Mouse (Mus musculus) embryo, embryonic 11 days (tissue): ENCODE measurements around the gene Fam169b.

ENCODE experiments used
- DNase-seq: peaks from one replicate; pipeline ENCODE4 v3.0.0-alpha.2; 2015

Gene Fam169b

GRCm38 (mm10) chr7:68320078-68320810, 46.6 kb downstream of the Fam169b start:
- DNase-seq: no peak

GRCm38 (mm10) chr7:68323051-68323450, 49.4 kb downstream of the Fam169b start:
- no peak for DNase-seq

- DNase-seq: no peak
These were observed 52.6 kb downstream of the Fam169b start for GRCm38 (mm10) chr7:68326190-68326722.

- no peak for DNase-seq
These were observed 55.4 kb downstream of the Fam169b start for GRCm38 (mm10) chr7:68329000-68329399.

GRCm38 (mm10) chr7:68332799-68333198, 59.2 kb downstream of the Fam169b start:
- no peak for DNase-seq

- no peak for DNase-seq
These were observed 63.6 kb downstream of the Fam169b start for GRCm38 (mm10) chr7:68337080-68337781.

- DNase-seq: no peak
These were observed 65.0 kb downstream of the Fam169b start for GRCm38 (mm10) chr7:68338680-68339079.

- no peak for DNase-seq
These were observed 70.9 kb downstream of the Fam169b start for GRCm38 (mm10) chr7:68344561-68344960.

- no peak for DNase-seq
These were observed 72.3 kb downstream of the Fam169b start for GRCm38 (mm10) chr7:68345963-68346362.

- peak; percentile 37 for DNase-seq
These were observed 81.9 kb downstream of the Fam169b start for GRCm38 (mm10) chr7:68355325-68356076.

GRCm38 (mm10) chr7:68357407-68357806, 83.8 kb downstream of the Fam169b start:
- DNase-seq: peak; percentile 72

- no peak for DNase-seq
These were observed 89.0 kb downstream of the Fam169b start for GRCm38 (mm10) chr7:68362609-68363008.

- DNase-seq: no peak
These were observed 92.1 kb downstream of the Fam169b start for GRCm38 (mm10) chr7:68365711-68366110.

- DNase-seq: no peak
These were observed 95.3 kb downstream of the Fam169b start for GRCm38 (mm10) chr7:68368948-68369347.

- DNase-seq: peak; percentile 87
These were observed 96.1 kb downstream of the Fam169b start for GRCm38 (mm10) chr7:68369694-68370093.

- DNase-seq: peak; percentile 87
These were observed 100.6 kb downstream of the Fam169b start for GRCm38 (mm10) chr7:68374109-68374857.

GRCm38 (mm10) chr7:68382187-68382586, 108.5 kb downstream of the Fam169b start:
- peak; percentile 35 for DNase-seq

GRCm38 (mm10) chr7:68386767-68387166, 113.1 kb downstream of the Fam169b start:
- no peak for DNase-seq

GRCm38 (mm10) chr7:68395707-68396333, 122.2 kb downstream of the Fam169b start:
- DNase-seq: no peak

- no peak for DNase-seq
These were observed 126.9 kb downstream of the Fam169b start for GRCm38 (mm10) chr7:68400516-68400915.

GRCm38 (mm10) chr7:68408611-68409010, 135.0 kb downstream of the Fam169b start:
- no peak for DNase-seq
